Mouse (Mus musculus) CH12.LX (cell line): Measurements from ENCODE around the gene Vipr2. TPM values are rescaled to one million over a fixed set of nuclear protein-coding genes. Genes with fewer than 3 reads are reported as not detected.

ENCODE experiments used
- DNase-seq: peaks from one replicate; pipeline ENCODE4 v3.0.0-alpha.2; 2013; ENCODE audit errors: extremely low read depth
- H3K27ac ChIP-seq: 2 replicates; pipeline ENCODE4 v1.5.1; 2012; ENCODE audit warnings: low read depth, mild to moderate bottlenecking, control low read depth, moderate library complexity; ENCODE audit not compliant: insufficient read depth
- H3K27me3 ChIP-seq: replicated peaks from 2 replicates; pipeline ENCODE3; 2012; ENCODE audit warnings: inconsistent platforms
- H3K36me3 ChIP-seq, 2 experiments: replicated peaks in 1 of 2; 2 replicates each; pipeline versions ENCODE3 to v1.6.1; 2012; ENCODE audit warnings: inconsistent platforms in 1 of 2, low read length in 1 of 2, mild to moderate bottlenecking in 1 of 2, mixed read lengths in 1 of 2, moderate library complexity in 1 of 2; ENCODE audit not compliant: control insufficient read depth in 1 of 2, insufficient read depth in 1 of 2
- H3K4me1 ChIP-seq, 2 experiments: 2 replicates each; pipeline ENCODE4 v1.6.1; 2012; ENCODE audit warnings: inconsistent platforms in 1 of 2, moderate library complexity in 1 of 2; ENCODE audit not compliant: insufficient read depth in 2 of 2, control insufficient read depth in 1 of 2
- H3K4me2 ChIP-seq: 2 replicates; pipeline ENCODE4 v1.6.1; 2012; ENCODE audit warnings: low read depth, mild to moderate bottlenecking, control low read depth; ENCODE audit not compliant: poor library complexity, insufficient read depth, severe bottlenecking
- H3K4me3 ChIP-seq, 3 experiments: fragments of 150-350 bp in 1 of 3; sonication (generic) in 1 of 3; replicated peaks in 1 of 3; 2 replicates each; pipeline versions ENCODE3 to v1.5.1; 2011 to 2012; ENCODE audit warnings: low read depth in 2 of 3, low read length in 2 of 3, mild to moderate bottlenecking in 2 of 3, moderate library complexity in 2 of 3, control low read depth in 1 of 3, improper control_type of control experiment in 1 of 3, inconsistent platforms in 1 of 3, mixed read lengths in 1 of 3; ENCODE audit not compliant: poor library complexity in 1 of 3
- H3K79me2 ChIP-seq: replicated peaks from 2 replicates; pipeline ENCODE4 v1.6.1; 2012; ENCODE audit warnings: mild to moderate bottlenecking, moderate library complexity; ENCODE audit not compliant: control insufficient read depth, poor library complexity, insufficient read depth, severe bottlenecking; ENCODE audit errors: extremely low read depth
- H3K9ac ChIP-seq: 2 replicates; pipeline ENCODE4 v1.6.1; 2012; ENCODE audit warnings: low read depth, mild to moderate bottlenecking, control low read depth, moderate library complexity; ENCODE audit not compliant: insufficient read depth
- H3K9me3 ChIP-seq: replicated peaks from 2 replicates; pipeline ENCODE3; 2012; ENCODE audit warnings: low read length, inconsistent platforms, mixed read lengths
- CHD2 ChIP-seq: IDR thresholded peaks from 2 replicates; pipeline ENCODE4 v1.6.1; 2011; ENCODE audit warnings: low read length, improper control_type of control experiment
- ETS1 ChIP-seq: conservative IDR thresholded peaks from 2 replicates; pipeline ENCODE4 v1.6.1; 2012; ENCODE audit warnings: low read depth, mild to moderate bottlenecking, inconsistent platforms, low read length, improper control_type of control experiment, moderate library complexity
- JUN ChIP-seq: IDR thresholded peaks from 2 replicates; pipeline ENCODE4 v1.6.1; 2011; ENCODE audit warnings: low read depth, mild to moderate bottlenecking, low read length, improper control_type of control experiment, moderate library complexity; ENCODE audit not compliant: insufficient read depth
- JUND ChIP-seq: conservative IDR thresholded peaks from 2 replicates; pipeline ENCODE4 v1.6.1; 2011; ENCODE audit warnings: low read depth, low read length, improper control_type of control experiment
- MAFK ChIP-seq: IDR thresholded peaks from 2 replicates; pipeline ENCODE4 v1.6.1; 2011; ENCODE audit warnings: low read length, improper control_type of control experiment; ENCODE audit not compliant: insufficient replicate concordance
- MAX ChIP-seq: IDR thresholded peaks from 2 replicates; pipeline ENCODE4 v1.6.1; 2011; ENCODE audit warnings: low read length, improper control_type of control experiment
- MEF2A ChIP-seq: IDR thresholded peaks from 2 replicates; pipeline ENCODE4 v1.6.1; 2014; ENCODE audit warnings: low read depth, mild to moderate bottlenecking, inconsistent platforms, low read length, improper control_type of control experiment, borderline replicate concordance
- MYC ChIP-seq: IDR thresholded peaks from 2 replicates; pipeline ENCODE4 v1.6.1; 2011; ENCODE audit warnings: low read depth, mild to moderate bottlenecking, improper control_type of control experiment, low read length
- RAD21 ChIP-seq: IDR thresholded peaks from 2 replicates; pipeline ENCODE4 v1.6.1; 2011; ENCODE audit warnings: low read depth, mild to moderate bottlenecking, low read length, improper control_type of control experiment, moderate library complexity
- RCOR1 ChIP-seq: conservative IDR thresholded peaks from 2 replicates; pipeline ENCODE4 v1.6.1; 2012; ENCODE audit warnings: low read depth, mild to moderate bottlenecking, inconsistent platforms, low read length, improper control_type of control experiment
- SMC3 ChIP-seq: IDR thresholded peaks from 2 replicates; pipeline ENCODE4 v1.6.1; 2011; ENCODE audit warnings: low read depth, low read length, improper control_type of control experiment
- TBP ChIP-seq: conservative IDR thresholded peaks from 2 replicates; pipeline ENCODE4 v1.6.1; 2011; ENCODE audit warnings: low read depth, low read length, improper control_type of control experiment
- TCF12 ChIP-seq: IDR thresholded peaks from 2 replicates; pipeline ENCODE4 v1.6.1; 2014; ENCODE audit warnings: low read depth, mild to moderate bottlenecking, inconsistent platforms, low read length, improper control_type of control experiment
- UBTF ChIP-seq: IDR thresholded peaks from 2 replicates; pipeline ENCODE4 v1.6.1; 2012; ENCODE audit warnings: low read depth, mild to moderate bottlenecking, inconsistent platforms, low read length, improper control_type of control experiment, moderate library complexity
- ZKSCAN1 ChIP-seq: IDR thresholded peaks from 2 replicates; pipeline ENCODE4 v1.6.1; 2012; ENCODE audit warnings: low read depth, inconsistent platforms, low read length, improper control_type of control experiment, borderline replicate concordance
- ZMIZ1 ChIP-seq: IDR thresholded peaks from 2 replicates; pipeline ENCODE4 v1.6.1; 2012; ENCODE audit warnings: low read depth, mild to moderate bottlenecking, inconsistent platforms, low read length, improper control_type of control experiment
- dilution Hi-C: fragments of 300-500 bp; cut with MboI; formaldehyde crosslinking; loops from 2 replicates; pipeline ENCODE4 v1.14.3; 2020; ENCODE audit warnings: low sequenced_read_pairs; ENCODE audit not compliant: extremely low pct_unique_long_range_greater_than_20kb, extremely low pct_ligation_motif_present
- in situ Hi-C: fragments of 300-500 bp; cut with MboI; formaldehyde crosslinking; loops from 3 replicates; pipeline ENCODE4 v1.14.3; 2019; ENCODE audit warnings: low sequenced_read_pairs, low pct_ligation_motif_present, low pct_unique_long_range_greater_than_20kb, mixed read lengths
- polyA plus RNA-seq: library from polyadenylated mRNA; unstranded; fragments of >175 nt; gene quantifications from 2 replicates; pipeline ENCODE4 v1.2.1, GENCODE M21; 2012; ENCODE audit warnings: low read depth; ENCODE audit not compliant: insufficient read length
- total RNA-seq, 2 experiments: library from RNA; depleted of rRNA; stranded (reverse); fragments of 300-350 nt in 1 of 2; fragments of >200 nt in 1 of 2; gene quantifications; 2 replicates each; pipeline ENCODE4 v1.2.3; 2012 to 2014

The Vipr2 gene
- total and polyA plus RNA-seq, 3 experiments = 0.05 to 0.19 TPM; not detected in 1

DNA sequence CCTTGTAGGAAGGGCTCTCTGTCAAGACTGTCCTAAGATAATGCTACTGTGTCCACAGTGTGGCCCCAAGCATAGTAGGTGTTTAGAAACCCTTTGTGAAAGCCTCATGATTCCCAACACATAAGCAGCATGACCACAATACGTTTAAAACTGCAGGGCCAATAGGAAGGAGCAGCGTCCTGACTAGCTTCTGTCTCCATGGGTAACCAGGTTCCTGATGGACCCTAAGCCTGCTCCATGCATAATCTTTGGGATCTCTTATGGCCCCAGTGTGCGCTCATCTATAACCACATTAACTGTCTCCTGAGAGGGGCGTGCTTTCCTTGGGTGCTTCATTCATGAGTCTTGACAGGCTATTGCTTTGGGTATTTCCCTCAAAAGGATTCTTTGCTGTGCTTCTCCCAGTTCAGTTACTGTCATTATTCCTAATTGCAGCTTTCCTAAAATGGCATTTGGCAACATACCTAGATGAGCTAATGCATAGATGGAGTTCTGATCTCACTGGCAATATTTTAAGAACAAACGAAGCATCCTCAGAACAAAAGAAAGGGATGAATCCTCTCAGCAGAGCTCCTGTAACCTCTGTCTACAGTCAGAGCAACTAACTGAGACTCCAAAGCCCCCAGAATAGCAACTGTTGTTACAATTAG is 9.6 kb downstream of the Vipr2 start:
- dilution Hi-C loops = no loop called here
- DNase-seq = no peak
- H3K9ac ChIP-seq = no peak overlapping the region

DNA sequence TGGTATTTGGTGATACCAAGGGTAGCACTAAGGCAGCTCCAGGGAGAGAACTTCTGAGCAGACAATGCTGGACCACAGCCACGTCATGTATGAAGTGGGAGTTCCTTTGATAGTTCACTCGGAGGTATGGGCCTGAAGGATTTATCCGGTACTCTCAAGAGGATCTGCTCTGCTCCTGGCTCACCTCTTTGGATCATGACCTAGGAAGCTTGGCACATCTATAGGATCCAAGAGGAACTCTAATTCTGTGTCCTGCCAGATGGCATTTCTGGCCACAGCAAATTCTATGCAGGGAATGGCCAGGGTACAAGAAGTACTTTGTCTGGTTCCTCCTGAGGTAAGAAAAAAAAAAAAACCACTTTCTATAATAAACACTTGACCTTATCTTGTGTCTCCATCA is 12.3 kb downstream of the Vipr2 start:
- H3K36me3 ChIP-seq = no peaks in the 10 kb centered on the region
- no peak overlapping the region for H3K4me2 ChIP-seq
- no peak for DNase-seq
- no peak overlapping the region for H3K27ac ChIP-seq
- in situ Hi-C loops (loop anchor here (10.0 kb wide), 1 partner anchor 45 kb away; no protein-coding TSS in a partner anchor), dilution Hi-C loops (no loop called here)
- no peaks in the 10 kb centered on the region for H3K4me1 ChIP-seq
- no peaks in the 10 kb centered on the region for H3K27me3 ChIP-seq
- no peak overlapping the region for H3K4me3 ChIP-seq
- H3K79me2 ChIP-seq = no peaks in the 10 kb centered on the region
- no peak for TF ChIP-seq UBTF
- no peak for TF ChIP-seq SMC3
- H3K9ac ChIP-seq = no peak overlapping the region
- H3K9me3 ChIP-seq = no peaks in the 10 kb centered on the region

More for the DNA sequence above, 9.6 kb downstream of the Vipr2 start:
- TF ChIP-seq MYC (no peak), ZKSCAN1 (no peak), ZMIZ1 (no peak), TBP (no peak), RAD21 (no peak), TCF12 (no peak), MAX (no peak), MAFK (no peak), MEF2A (no peak), ETS1 (no peak), JUN (no peak), JUND (no peak), CHD2 (no peak), RCOR1 (no peak)
- H3K27ac ChIP-seq = no peak overlapping the region
- in situ Hi-C loops = loop anchor here (10.0 kb wide), 1 partner anchor 48 kb away; no protein-coding TSS in a partner anchor
- no peak overlapping the region for H3K4me3 ChIP-seq
- H3K4me1 ChIP-seq = no peaks in the 10 kb centered on the region
- H3K27me3 ChIP-seq = no peaks in the 10 kb centered on the region
- H3K79me2 ChIP-seq = no peaks in the 10 kb centered on the region
- no peaks in the 10 kb centered on the region for H3K9me3 ChIP-seq
- no peak overlapping the region for H3K4me2 ChIP-seq
- H3K36me3 ChIP-seq = no peaks in the 10 kb centered on the region
